Mouse (Mus musculus) adrenal gland, adult (tissue): ENCODE measurements around the gene Ccnyl1.

Experiments used
- DNase-seq, 2 experiments: peaks; one replicate each; pipeline ENCODE4 v3.0.0; 2022 to 2023; ENCODE audit warnings: low spot score in 1 of 2; ENCODE audit not compliant: inconsistent age in 2 of 2

Gene Ccnyl1

DNA sequence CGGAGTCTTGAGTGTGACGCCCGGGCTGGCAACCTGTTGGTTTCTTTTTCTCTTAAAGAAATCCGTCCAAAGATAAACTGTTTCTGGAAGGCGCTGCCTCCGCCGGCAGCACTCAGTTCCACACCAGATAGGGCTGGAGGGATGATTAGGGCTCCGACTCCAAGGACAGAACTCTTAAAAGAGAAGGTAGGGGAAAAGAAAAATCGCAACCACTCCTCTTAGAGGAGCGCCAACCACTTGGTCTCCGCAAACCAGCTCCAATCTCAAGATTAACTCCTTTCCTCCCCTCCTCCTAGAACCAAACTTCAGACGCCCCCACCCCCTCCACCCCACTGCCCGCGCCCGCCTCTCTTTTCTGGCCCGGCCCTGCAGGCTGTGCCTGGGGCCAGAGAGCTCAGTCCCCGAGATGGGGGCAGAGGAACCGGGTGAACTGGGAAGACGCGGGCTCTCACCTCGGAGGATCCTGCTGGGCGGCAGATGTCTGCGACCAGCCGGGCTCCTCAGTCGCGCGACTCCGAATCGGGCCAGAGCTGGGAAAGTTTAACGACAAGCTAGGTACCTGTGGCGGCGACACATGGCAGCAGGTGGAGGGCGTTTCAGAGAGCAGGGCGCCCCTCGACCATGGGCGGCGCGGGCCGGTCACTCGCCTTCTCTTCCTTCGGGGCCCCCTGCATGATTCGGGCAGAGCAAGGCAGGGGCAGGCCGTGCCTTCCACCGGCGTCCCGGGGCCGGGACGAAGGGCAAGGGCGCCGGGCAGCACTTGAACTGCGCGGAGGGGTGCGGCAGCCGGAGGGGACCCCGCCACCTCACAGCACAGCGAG is 46.6 kb downstream of the Ccnyl1 start:
- DNase-seq: no peak

DNA sequence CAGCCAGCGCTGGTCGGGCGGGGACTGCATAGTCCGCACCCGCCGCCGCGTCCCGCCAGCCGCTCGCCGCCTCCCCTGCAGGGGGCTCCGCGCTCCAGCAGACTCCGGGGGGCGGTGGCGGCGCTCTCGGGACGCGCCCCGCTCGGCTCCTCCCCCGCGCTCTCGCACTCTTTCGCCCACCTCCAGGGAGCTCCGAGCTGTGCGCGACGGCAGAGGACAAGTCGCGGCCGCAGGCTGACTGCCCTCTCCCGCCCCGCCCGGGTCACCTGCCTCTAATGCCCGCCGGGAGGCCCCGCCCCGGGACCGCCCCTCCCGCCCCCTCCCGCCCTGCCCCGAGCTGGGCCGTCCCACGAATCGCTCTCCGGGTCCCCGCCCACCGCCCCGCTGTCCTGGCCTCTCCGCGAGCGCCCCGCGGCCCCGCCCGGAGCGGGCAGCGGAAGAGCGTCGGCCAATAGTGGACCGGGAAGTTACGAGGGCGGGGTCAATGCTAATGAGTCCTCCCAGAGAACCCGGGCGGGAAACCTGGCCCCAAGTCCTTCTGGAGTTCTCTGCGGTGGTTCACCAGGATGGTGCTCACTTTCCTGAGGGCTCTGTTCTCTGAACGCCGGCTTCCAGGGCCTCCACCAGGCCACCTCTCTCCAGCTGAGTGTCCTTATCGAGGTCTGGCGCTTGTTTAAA is 47.4 kb downstream of the Ccnyl1 start, which contains the start of gene Fzd5:
TSS of gene Fzd5 (minus strand) at position 250 of the 678 bp plus-strand sequence.
- peak; percentile 97 for DNase-seq

DNA sequence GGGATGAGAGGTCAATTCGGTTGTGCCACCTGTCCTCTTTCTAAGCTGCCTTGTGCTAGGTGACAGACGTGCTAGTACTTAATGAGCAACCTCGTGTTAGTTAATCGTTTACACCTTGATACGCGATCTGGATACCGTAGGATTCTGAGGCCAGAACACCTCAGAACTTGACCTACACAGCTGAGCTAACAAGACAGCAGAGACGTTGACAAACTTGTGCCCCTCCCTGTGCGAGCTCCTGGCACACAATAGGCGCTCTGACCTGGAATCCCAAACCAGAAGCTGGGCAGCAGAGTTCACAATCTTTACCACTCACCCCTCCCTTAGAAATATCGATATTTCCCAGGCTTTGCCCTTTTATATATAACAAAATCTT is 47.9 kb downstream of the Ccnyl1 start:
- no peak for DNase-seq

DNA sequence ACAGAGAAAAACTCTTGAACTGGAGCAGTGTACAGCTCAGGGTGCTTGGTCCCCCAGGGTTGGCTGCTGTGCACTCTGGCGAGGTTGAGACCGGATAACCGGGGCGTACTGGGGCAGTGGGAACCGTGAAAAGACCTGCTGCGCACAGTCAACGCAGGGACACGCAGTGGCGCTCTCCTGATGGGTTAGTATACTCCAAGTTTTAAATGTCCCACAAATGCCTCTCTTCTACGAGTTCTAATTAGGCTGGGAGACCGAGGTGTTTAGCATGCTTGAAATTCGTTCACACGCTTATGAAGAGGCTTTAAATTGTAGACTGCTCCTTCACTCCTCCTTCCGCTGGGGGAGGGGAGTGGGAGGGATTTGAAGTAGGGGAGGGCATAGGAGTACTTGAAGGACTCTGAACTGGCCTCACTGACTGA is 48.4 kb downstream of the Ccnyl1 start:
- peak; percentile 75 to 89 for DNase-seq

DNA sequence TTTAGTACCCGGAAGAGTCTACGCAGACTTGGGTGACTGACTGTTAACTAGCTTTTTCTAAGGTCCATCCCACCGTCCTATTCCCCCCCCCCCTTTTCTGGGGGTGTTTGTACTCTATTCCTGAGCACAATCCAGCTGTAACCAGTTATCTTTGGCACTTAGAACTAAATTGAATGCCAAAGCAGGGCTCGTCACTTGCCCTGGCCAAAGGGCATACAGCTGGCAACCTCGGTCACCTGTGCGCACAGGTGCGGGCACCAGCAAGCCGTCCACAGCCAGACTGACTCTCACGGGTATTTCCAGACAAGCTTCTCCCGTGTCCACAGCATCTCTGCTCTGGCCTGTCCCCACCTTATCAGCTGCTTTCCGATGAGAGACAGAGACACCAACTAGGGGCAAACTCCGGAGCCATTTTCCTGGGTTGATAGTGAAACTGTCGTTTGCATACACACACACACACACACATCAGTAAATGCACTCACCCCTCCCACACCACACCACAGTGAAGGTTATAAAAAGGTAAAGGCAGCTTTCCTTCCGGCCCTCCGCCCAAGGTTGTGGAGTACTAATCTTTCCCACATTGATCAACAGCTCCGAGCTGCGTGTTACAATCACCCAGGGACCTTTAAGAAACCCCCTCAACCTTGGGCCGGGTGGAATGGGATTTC is 52.6 kb downstream of the Ccnyl1 start:
- no peak for DNase-seq

DNA sequence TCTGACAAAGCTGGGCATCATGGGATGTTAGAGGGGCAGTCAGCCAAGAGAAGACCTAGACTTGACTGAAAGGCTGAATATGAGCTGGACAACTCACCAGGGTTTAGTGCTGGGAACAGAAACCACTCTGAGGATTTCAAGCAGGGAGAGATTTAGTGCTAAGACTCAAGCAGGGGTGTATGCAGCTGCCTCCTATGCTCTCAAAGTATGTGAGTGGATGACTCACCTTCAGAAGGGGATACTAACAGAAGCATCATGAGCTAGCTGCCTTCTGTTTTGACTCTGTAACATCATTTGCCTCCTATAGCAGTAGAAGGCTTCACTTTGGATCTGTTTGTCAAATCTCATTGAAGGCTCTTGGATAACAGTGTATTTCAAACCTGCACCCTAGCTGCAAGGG is 54.4 kb downstream of the Ccnyl1 start:
- no peak for DNase-seq

DNA sequence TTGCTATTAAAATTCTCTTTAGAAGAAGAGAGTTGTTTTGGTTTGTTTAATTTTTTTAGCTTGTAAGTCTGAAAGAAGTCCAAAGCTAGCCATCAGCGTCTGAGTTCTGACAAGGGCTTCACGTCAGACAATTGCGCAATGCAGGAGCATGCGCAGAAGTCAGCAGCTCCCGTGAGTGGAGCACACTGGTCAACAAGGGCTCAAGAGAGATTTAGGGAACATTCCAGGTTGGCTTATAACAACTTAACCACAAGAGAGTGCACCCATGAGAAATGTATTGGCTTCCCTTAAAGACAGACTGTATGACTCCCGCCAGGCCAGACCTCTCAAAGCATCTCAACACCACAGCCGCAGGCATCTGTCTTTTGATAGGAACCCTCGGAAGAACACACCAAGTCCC is 62.9 kb downstream of the Ccnyl1 start:
- DNase-seq: no peak

DNA sequence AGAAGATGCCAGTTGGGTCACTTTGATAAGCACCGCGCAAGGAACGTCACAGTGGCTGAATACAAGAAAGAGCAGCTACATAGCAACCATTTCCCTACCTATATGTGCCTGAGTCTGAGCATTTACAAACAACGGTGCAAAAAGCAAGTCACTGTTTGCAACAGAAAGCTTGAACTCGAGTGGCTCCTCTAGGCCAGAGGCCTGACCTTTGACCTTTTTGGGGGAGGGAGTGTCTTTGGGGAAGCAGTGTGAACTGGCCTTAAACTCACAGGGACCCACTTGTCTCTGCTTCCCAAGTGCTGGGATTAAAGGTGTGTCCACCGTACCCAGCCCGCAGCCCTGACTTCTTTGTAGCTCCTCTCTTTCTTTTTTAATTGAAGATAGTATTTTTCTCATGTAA is 63.4 kb downstream of the Ccnyl1 start:
- no peak for DNase-seq

DNA sequence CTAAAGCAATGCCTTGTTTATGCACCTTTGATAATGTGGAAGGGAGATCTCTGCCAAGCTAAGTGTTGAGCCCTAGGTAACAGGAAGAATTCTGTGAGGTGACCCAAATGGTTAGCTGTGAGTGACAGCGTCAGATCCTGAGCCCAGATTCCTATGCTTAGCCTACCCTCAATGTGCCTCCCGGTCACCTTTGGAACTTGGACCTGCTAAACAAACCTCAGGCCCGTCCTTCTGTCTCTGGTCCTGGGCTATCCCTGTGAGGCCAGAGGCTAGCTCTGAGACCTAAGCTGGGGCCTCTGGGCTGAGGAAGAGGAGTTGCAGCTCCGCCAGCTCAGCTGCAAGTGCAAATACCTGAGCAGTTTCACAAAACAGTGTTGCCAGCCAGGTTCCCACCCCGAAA is 64.4 kb downstream of the Ccnyl1 start:
- DNase-seq: no peak

DNA sequence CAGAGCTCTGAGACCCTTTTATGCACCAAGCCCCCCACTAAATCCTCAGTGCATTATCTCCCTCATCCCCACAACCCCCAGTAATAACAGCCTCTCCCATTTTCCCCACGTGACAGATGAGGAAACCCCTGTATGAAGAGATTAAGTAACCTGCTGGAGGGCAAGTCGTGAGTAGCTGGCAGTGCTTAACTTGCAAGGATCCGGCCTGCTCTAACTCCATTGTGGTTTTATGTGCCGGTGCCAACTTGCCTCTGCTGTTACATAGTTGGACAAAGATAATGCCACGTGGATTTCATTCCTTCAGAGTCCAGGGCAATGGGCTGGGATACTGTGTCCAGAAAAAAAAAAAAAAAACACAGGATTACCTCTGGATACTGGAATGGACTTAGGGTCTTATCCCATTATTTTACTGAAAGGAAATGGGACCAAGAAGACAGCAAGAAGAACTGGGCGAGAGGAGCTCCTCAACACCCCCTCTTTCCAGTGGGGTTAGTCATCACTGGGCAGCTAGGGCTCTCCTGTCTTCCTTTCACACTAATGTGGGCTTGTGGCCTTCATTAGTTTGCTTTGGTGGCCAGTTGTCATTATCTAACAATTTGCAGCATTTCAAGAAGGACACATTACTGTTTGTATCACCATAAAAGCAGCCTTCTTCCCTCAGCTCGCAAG is 65.8 kb downstream of the Ccnyl1 start:
- peak in 1 of 2 experiments; percentile 31 for DNase-seq

DNA sequence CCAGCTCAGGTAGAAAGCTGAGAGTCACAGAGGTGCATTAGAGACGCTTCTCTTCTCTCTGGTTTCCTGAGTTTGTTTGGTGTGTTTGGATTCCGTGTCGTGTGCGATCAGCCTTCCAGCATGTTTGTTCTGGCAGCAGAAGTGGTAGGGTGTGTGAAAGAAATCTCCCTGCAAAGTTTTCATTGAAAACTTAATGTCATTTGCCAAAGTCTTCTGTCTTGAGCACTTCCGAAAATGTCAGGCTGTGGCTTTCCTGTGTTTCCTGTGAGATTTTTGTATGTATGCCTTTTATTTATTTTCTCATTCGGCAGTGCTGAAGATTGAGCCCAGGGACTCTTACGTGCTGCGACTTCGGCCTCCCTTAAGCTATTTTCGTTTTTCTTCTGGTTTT is 66.4 kb downstream of the Ccnyl1 start:
- no peak for DNase-seq

DNA sequence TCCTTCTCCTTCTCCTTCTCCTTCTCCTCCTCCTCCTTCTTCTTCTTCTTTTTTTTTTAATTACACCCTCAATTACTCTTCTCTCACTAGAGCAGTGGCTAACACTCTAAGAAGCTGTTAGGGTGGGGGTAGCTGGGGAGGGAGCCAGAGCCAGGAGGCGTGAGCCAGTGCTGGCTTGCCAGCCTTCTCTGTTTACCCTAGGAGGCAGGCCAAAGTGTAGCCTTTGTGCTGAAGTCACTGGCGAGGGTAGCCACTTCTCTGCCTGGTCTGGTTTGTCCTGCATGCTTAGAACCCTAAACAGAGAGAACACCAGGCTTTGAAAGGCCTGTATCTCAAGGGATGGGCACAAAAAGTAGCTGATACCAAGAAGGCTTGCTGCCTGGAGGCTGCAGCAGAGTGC is 67.0 kb downstream of the Ccnyl1 start:
- no peak for DNase-seq

DNA sequence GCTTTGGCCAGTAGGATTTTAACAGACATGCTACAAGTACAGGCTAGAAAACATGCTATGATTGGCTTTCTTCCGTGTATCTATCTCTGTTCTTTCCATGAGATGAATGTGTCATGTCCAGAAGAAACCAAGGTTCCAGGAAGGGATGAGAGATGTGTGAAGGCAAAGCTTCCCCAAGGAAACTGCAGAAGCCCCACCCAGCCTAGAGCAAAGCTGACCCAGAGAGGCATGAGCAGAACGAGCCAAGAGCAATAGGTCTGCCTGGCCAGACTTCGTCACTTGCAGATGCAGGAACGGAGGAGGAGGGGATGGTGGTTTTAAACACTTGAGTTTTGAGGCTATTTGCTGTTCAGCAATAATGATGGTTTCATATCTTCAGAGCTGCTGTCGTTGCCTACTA is 67.5 kb downstream of the Ccnyl1 start:
- no peak for DNase-seq

DNA sequence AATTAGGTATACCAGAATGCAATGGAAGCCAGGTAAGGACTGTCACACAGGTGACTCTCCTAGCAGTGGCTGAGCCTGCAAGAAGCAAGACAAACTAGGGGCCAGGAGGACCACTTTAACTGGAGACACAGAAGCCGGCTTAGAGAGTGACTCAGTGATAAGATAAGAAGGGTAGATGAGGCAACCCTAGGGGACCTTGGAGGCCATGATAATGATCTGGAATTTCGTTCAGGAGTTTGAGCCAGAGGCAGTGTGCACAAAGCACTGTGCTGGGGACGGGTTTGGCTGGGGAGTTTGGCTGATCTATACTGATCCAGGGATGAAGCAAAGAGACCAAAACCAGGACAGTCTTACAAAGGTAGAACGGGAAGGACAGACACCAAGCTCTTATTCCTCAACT is 71.4 kb downstream of the Ccnyl1 start:
- DNase-seq: peak; percentile 58 to 78

DNA sequence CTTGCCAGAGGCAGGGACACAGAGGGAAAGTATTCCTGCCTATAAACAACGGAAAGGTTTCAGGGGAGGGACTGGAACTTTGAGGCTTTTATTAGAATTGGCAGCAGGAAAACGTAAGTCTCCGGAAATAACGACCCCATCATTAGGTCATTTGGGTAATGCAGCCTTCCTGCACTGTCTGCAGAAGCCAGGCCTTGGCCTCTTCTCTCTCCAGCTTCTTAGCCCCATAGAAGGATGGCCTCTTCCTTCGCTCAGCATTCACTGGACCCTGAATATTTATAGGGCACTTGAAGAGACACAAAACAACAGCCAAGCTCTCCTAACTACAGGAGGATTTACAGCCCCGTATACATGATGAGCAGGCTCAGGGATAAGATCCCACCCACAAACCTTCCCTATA is 79.9 kb downstream of the Ccnyl1 start:
- no peak for DNase-seq

DNA sequence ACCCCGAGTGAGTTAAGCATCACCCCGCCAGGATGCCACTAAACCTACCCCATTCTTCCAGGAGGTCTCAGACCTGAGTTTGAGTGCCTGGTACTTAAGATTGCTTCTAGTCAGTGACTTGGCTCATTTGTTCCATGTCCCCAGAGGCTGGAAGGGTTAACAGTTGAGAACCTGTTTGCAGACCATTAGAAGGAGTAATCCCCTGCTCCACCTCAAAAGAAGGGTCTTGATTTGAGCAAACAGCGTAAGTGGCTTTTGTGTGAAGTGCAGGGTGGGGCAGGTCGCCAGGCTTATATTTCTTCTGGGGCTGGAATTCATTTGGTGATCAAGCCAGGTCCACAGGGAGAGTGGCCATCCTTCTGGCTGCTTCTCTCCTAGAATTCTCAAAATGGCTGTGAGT is 83.0 kb downstream of the Ccnyl1 start:
- DNase-seq: no peak
